Mouse (Mus musculus): Measurements from ENCODE around the gene Il23r.

The Il23r gene

DNA sequence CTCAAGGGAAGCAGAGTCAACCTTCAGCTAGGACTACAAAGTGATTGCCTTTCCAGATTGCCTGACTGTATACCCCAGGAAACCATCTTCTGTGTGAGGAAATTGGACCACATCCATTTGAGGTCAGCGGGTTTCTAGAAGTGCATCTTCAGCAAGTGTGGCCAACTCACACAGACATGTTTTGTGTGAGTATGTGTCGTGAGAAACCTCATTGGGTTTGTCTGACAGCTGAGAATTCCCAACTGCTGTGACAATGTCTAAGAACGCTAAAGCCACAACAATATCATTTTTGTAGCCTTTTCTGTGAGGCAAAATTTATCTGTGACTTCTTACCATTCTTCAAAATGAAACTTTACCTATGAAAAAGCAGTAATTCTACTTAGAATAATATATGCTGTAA is 59.8 kb downstream of the Il23r start:
- no peak for DNase-seq (ENCODE audit: low spot score in 2 of 2)

DNA sequence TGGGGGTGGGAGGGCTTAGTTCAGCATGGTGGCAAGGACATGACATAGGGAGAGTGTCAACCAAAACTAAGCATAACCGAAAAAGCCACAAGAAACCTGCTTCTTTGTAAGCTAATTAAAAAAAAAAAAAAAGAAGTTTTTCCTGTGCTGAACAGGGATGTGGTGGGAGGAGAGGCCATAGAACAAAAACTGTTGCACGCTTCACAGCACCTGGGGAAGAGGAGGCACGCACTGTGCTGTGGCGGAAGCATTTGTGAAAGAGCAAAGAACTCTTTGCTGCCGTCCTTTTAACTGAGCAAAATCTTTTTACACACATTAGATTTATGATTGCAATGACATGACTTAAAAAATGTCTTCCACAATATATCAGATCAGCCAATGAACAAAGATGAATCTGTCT is 69.9 kb downstream of the Il23r start:
- DNase-seq (ENCODE audit: low spot score in 2 of 2): no peak

DNA sequence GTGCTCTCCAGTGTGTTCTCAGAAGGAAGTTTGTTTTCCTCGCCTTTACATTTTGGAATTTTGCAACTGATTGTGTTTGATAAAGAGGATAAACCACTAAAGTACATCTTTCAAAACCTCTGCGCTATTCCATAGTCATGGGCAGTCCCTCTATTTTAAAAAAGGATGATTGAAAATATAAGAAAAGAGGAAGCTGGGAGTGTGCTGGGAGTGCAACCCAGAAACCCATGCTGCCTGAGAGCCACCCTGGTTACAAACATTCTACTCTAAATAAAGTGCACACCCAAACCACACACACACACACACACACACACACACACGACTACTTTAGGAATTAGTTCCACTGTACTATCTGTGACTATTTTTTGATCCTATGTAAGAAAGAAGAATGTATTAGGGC is 75.1 kb downstream of the Il23r start:
- DNase-seq (ENCODE audit: low spot score in 2 of 2): no peak

DNA sequence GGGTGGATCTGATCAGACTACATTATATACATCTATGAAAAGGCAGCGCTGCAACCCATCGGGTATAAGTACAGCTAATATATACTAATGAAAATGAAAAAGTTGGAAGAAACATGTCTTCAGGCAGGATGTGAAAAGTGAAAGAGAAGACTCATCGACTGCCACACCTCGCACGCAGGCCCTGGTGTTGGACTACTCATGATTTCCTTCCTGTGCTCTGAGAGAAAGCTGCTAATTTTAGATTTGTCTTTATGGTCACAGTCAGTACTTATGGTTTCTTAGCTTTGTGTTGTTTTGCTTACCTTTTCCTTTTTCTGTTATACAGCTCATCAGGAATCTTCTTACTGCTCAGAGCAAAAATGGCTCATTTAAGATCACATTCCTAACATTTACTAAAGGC is 76.4 kb downstream of the Il23r start:
- no peak for DNase-seq (ENCODE audit: low spot score in 2 of 2)

DNA sequence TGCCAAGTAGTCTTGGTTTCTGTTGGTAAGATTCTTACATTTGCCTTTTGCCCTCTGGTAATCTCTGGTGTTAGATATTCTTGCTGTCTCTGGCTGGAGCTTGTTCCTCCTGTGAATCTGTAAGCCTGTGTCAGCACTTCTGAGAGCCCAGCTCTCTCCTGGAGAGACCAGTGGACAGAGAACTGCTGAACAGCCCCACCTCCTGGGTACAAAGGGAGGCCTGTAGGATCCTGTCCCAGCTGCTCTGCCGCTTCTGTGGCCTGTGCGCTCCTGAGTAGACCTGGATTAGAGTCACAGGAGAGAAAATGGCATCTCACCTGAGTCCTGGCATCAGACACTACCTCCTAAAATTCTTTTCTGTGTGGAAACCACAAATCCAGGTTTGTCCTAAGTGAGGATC is 78.3 kb downstream of the Il23r start:
- no peak for DNase-seq (ENCODE audit: low spot score in 2 of 2)

DNA sequence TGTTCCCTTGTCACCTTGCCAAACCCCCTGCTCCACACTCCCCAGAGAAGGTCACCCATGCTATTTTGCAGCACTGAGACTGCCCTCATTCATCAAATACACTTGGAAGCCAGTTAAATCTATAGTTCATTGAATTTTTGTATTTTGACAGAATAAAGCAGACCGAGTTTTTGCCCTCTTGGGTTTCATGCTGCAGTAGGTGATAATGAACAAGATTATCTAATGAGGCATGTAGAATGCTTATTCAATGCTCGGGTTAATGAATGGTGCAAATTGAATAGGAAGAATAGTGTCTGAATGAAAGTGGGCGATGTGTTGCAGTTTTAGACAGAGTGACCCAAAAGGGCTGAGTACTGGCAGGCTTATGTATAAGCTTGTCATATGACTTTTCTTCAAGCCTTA is 86.4 kb downstream of the Il23r start:
- DNase-seq (ENCODE audit: low spot score in 2 of 2): no peak

DNA sequence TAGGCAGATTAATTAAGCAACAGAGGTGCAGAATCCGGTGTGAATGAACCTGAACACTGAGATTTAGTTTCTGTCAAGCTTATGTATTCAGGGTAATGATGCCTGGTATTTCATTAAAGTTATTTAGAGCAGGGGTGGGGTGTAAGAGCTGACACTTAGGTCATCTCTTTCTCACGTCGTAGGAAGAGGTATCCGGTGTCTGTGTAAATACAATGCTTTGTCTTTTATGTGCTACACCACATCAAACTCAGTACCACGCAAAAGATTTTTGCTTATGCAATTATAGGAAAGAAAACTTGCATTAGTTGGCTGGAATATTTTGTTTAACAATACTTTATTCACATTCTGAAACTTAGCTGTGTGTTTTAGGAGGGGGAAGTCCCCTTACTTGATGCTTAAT is 92.1 kb downstream of the Il23r start:
- no peak for DNase-seq (ENCODE audit: low spot score in 2 of 2)

DNA sequence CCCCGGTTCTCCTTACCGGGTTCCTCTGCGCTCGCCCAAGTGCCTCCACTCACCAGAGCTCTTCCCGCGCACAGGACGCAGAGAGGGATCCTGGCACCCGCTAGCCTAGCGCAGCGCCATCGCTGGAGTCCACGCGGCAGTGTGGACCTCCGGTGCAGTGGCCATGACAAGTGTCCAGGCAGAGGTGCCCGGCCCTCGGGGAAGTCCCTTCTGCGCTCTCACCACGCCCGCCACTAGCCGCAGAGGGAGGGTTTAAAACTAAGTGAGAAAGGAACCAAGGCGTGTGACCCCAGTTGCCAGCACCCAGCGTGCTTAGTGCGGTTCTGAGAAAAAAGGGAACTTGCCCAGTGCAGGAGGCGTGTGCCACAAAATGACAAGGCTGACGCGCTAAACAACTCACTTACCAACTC is 115.7 kb downstream of the Il23r start, which contains the start of gene Il12rb2:
Il12rb2 (minus strand) TSS at position 207 of the 410 bp plus-strand sequence.
- peak in 1 of 2 experiments; percentile 5 for DNase-seq (ENCODE audit: low spot score in 2 of 2)
